Mouse (Mus musculus): ENCODE measurements around the gene Peak1.

The Peak1 gene

GRCm38 (mm10) chr9:56418738-56419239 is 922 bp upstream of the Peak1 start:
- in situ Hi-C loops (cut with MboI; ENCODE audit: low pct_unique_long_range_greater_than_20kb in 1 of 2, low sequenced_read_pairs in 2 of 2, unreplicated experiment in 1 of 2) = loop anchor here in 1 of 2 experiments (10.0 kb wide), 1 partner anchor 86 kb away; no protein-coding TSS in a partner anchor

- in situ Hi-C loops (cut with MboI; ENCODE audit: low pct_unique_long_range_greater_than_20kb in 1 of 2, low sequenced_read_pairs in 2 of 2, unreplicated experiment in 1 of 2) = loop anchor here in 1 of 2 experiments (10.0 kb wide), 1 partner anchor 87 kb away; no protein-coding TSS in a partner anchor
Measured at GRCm38 (mm10) chr9:56417415-56417947, 386 bp downstream of the Peak1 start.

DNA sequence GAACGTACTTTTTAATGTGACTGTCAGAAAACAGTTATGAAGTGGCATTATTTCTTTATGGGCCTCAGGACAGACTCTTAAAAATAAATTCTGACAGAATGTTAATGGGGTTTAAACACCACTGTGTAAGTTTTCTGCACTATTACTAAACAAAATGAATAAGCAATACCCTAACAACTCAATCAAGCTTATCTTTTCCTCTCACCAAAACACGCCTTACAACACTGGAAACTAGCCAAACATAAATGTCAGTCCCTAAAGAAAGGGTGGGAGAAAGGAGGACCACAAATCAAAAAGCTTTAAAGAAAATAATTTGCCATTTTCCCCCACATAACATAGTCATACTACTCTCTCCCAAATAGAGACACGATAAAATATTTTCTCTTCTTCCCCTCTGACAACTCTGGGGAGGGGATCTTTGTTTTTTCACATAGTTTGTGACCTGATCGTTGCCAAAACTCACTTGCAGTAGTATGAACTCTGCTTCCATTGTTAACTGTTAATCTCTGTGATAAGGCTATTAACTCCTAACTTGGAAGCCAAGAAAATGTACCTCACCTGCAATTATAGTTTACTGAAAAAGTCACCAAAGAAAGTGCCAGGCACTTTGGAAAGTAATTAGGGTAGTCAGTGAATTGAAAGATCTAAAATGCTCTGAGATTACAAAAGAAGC is 1.8 kb downstream of the Peak1 start:
- in situ Hi-C loops (cut with MboI; ENCODE audit: low pct_unique_long_range_greater_than_20kb in 1 of 2, low sequenced_read_pairs in 2 of 2, unreplicated experiment in 1 of 2) = loop anchor here in 1 of 2 experiments (10.0 kb wide), 1 partner anchor 89 kb away; no protein-coding TSS in a partner anchor

DNA sequence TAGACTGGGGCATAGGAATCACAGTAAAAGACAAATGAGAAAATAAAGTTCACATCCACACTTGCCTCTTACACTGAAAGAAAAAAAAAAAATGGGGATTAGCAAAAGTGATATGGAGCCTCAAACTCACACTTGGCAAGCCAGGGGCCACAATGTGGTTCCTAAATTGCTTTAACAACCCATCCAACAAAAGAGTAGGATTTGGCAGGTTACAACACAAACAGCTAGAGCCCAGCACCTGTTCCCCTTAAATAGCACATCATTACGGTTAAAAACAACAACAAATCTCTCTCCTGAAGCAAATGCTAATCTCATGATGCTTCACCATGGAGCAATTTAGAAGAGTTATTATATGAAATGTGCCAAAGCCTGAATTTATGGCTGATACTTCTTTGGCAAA is 2.5 kb downstream of the Peak1 start:
- in situ Hi-C loops (cut with MboI; ENCODE audit: low pct_unique_long_range_greater_than_20kb in 1 of 2, low sequenced_read_pairs in 2 of 2, unreplicated experiment in 1 of 2) = loop anchor here in 1 of 2 experiments (10.0 kb wide), 1 partner anchor 89 kb away; no protein-coding TSS in a partner anchor

DNA sequence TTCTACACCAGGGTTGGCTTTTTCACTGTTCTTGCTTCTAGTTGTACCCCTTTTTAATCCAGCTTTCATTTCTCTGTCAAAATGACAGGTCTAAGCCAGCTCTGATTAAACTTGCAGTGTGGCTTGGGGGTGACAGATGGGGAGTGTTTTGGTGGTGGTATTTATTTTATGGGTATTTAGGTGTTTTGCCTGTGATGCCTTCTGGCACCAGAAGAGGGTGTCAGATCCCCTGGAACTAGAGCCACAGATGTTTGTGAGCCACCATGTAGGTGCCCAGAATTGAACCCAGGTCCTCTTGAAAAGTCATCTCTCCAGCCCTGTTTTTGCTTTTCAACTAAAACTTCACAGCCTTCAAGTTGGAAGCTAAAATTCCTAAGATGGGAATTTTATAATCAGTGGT is 3.5 kb downstream of the Peak1 start:
- in situ Hi-C loops (cut with MboI; ENCODE audit: low pct_unique_long_range_greater_than_20kb in 1 of 2, low sequenced_read_pairs in 2 of 2, unreplicated experiment in 1 of 2) = loop anchor here in 1 of 2 experiments (10.0 kb wide), 1 partner anchor 90 kb away; no protein-coding TSS in a partner anchor

- in situ Hi-C loops (cut with MboI; ENCODE audit: low pct_unique_long_range_greater_than_20kb in 1 of 2, low sequenced_read_pairs in 2 of 2, unreplicated experiment in 1 of 2) = loop anchor here in 1 of 2 experiments (10.0 kb wide), 1 partner anchor 92 kb away; no protein-coding TSS in a partner anchor
Measured at GRCm38 (mm10) chr9:56412716-56413115, 5.2 kb downstream of the Peak1 start.

GRCm38 (mm10) chr9:56409928-56410327 is 7.9 kb downstream of the Peak1 start:
- in situ Hi-C loops (cut with MboI; ENCODE audit: low pct_unique_long_range_greater_than_20kb in 1 of 2, low sequenced_read_pairs in 2 of 2, unreplicated experiment in 1 of 2) = loop anchor here in 1 of 2 experiments (10.0 kb wide), 1 partner anchor 95 kb away; no protein-coding TSS in a partner anchor

DNA sequence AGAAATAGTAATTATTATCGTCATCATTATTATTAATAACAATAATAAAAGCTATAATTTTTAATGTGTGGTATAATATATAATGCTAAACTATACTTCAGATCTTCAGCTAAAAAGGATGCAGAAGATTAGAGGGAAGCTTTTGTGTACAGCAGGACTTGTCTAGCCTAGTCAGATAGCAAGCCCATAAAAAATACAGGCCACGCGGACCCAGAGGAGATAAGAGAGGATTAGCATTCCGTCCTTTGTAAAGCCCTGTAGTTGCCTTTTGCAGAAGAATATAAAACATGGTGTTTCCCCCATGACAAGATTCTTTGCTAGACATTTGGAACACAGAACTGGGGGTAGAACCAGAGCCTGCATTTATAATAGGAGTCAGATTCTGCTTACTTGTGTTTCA is 13.2 kb downstream of the Peak1 start:
- in situ Hi-C loops (cut with MboI; ENCODE audit: low pct_unique_long_range_greater_than_20kb in 1 of 2, low sequenced_read_pairs in 2 of 2, unreplicated experiment in 1 of 2) = no loop called here

DNA sequence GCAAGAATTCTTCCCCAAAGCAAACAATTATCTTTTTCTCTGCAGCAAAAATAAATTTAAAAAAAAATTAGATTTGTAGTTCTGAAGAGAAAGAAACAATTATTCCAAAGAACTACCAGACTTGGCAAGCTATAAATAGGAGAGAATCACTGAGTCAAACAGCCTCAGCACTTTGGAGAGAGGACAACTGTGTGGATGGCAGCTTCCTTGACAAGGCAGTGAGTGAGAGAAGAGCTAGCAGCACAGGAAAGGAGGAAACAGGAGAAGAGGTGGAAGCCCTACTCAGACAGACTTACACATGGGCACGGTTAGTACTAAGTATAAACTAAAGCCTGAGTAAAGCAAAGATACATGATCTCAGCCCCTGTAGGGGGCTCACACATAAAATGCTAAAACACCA is 21.6 kb downstream of the Peak1 start:
- in situ Hi-C loops (cut with MboI; ENCODE audit: low pct_unique_long_range_greater_than_20kb in 1 of 2, low sequenced_read_pairs in 2 of 2, unreplicated experiment in 1 of 2) = no loop called here

DNA sequence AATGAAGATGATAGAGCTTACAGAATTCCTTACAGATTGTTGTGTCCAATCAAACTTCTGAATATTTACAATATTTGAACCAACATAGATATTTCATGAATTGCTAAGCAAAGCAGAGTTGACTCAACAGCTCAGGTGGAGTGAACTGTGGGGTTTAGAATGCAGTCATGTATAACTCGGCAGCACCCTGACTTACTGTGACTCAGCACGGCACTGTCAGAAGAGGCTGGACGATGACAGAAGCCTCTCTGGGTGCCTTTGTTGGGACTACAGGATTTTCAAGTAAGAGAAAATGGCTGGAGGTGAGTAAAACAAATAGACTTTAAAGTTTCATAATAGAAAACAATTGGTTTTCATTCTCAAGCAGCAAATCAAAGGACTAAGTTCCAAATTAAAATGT is 25.0 kb downstream of the Peak1 start:
- in situ Hi-C loops (cut with MboI; ENCODE audit: low pct_unique_long_range_greater_than_20kb in 1 of 2, low sequenced_read_pairs in 2 of 2, unreplicated experiment in 1 of 2) = no loop called here

DNA sequence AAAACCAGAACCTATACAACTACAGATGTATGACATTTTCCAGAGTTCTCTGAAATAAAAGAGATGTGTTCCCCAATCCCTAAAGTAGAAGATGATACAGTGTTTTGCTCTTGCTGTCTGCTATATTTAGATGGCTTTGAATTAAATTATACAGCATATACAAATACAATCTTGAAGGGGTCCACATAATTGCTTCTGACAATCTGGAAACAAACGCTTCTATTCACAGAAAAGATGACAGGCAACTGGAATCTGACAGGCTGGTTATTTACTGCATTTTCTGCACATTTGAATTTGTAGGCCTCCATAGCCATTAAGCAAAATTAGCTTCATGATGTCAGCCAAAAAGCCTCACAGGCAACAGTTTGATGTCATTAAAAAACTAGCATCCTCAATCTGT is 35.1 kb downstream of the Peak1 start:
- in situ Hi-C loops (cut with MboI; ENCODE audit: low pct_unique_long_range_greater_than_20kb in 1 of 2, low sequenced_read_pairs in 2 of 2, unreplicated experiment in 1 of 2) = no loop called here

DNA sequence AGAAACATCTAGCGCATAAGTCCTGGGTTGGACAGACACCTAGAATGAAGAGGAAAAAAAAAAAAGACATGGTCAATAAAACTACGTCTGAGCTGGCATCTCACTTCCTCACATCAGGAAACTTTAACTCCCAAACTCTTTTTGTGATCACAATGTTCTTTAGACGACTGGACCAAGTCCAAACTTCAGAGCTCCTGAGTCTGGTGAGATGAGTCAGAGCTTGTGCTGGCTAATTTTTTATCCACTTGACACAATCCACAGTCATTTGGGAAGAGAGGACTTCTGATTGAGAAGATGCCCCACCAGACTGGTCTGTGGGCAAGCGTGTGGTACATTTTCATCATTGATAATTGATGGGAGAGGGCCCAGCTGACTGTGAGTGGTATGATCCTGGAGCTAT is 43.5 kb downstream of the Peak1 start:
- in situ Hi-C loops (cut with MboI; ENCODE audit: low pct_unique_long_range_greater_than_20kb in 1 of 2, low sequenced_read_pairs in 2 of 2, unreplicated experiment in 1 of 2) = no loop called here

- in situ Hi-C loops (cut with MboI; ENCODE audit: low pct_unique_long_range_greater_than_20kb in 1 of 2, low sequenced_read_pairs in 2 of 2, unreplicated experiment in 1 of 2) = no loop called here
Measured at GRCm38 (mm10) chr9:56370710-56371109, 47.2 kb downstream of the Peak1 start.

DNA sequence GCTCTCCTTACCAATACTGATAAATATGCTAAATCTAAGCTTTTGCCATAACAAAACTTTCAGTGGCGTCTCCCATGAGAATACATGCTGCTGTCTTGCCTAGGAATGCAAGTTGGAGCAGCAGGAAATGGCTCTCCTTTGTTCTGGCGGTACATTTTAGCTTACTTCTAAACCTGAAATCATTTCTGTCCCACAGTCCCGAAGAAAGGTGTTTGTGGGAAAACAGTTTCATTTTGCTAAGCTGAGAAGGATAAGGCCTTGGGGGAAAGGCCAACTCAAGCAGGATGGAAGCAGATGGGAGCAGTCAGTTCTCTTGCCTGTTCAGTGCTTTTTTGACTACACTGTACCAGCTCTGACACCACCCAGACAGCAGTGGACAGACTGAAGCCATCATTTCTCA is 49.1 kb downstream of the Peak1 start:
- in situ Hi-C loops (cut with MboI; ENCODE audit: low pct_unique_long_range_greater_than_20kb in 1 of 2, low sequenced_read_pairs in 2 of 2, unreplicated experiment in 1 of 2) = no loop called here

DNA sequence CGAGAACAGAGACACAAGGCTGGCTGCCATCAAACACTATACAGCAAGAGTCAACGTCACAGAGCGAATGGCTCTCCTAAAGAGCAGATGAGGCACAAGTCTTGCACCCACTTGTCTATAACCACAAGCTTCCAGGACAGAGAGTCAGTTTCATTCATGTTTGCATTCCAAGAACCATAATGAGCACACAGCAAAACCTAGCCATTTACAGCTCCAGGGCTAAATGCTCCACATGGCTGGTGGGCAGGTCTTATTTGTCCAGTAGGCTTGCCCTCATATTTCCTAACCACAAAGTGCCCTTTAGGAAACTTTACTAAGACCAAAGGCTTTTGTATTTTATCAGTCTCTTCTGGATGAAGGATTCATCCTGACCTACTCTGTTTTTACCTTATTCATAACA is 54.6 kb downstream of the Peak1 start:
- in situ Hi-C loops (cut with MboI; ENCODE audit: low pct_unique_long_range_greater_than_20kb in 1 of 2, low sequenced_read_pairs in 2 of 2, unreplicated experiment in 1 of 2) = no loop called here

DNA sequence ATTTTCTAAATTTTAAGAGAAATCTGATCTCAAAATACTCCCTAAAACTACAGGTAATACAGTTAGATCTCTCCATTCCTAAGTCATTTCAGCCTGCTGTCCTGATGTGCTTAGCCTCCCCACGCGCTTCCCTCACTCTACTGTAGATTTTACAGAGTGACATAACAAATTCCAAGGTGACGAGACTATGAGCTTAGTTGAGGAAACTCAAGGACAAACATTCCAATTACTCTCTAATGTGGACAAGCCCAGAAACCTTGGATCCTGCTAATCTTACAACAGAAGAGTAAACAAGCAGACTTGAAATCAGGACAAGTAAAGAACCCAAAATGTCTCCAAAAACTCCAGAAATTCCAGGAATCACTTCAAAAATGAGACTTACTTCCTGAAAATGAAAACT is 58.6 kb downstream of the Peak1 start:
- in situ Hi-C loops (cut with MboI; ENCODE audit: low pct_unique_long_range_greater_than_20kb in 1 of 2, low sequenced_read_pairs in 2 of 2, unreplicated experiment in 1 of 2) = no loop called here

- in situ Hi-C loops (cut with MboI; ENCODE audit: low pct_unique_long_range_greater_than_20kb in 1 of 2, low sequenced_read_pairs in 2 of 2, unreplicated experiment in 1 of 2) = no loop called here
Measured at GRCm38 (mm10) chr9:56355186-56355585, 62.7 kb downstream of the Peak1 start.

GRCm38 (mm10) chr9:56346321-56346720 is 71.5 kb downstream of the Peak1 start:
- in situ Hi-C loops (cut with MboI; ENCODE audit: low pct_unique_long_range_greater_than_20kb in 1 of 2, low sequenced_read_pairs in 2 of 2, unreplicated experiment in 1 of 2) = no loop called here

DNA sequence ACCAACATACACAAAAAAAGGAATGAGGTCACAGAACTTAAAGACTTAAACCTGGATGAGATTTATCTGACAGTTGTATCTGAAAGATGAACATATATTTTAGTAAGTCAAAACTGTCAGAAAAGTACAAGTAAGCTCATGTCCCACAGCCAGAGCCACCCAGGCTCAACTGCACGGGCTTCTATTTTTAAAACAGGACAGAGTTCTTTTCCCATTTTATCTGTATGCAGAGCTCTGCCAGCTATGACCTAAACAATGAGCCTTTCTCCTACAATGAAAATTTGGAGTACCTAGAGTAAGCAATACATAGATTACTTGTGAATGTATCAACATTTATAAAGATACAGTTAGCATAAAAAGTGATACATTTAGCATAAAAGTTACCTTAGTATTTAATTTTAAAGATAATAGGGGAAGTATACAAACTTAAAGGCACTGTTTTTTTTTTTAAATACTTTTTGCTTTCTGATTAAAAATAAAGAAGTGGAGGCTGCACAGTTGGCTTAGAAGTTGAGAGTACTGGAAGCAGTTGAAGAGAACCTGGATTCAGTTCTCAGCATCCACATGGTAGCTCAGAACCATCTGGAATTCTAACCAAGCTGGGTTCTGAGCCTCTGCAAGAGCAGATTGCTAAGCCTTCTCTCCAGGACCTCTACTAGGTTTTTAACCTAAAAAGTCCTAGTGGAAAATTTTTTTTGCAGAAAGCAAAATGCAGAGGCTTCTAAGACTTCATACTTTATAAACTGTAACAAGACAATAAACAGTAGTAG is 78.3 kb downstream of the Peak1 start:
- in situ Hi-C loops (cut with MboI; ENCODE audit: low pct_unique_long_range_greater_than_20kb in 1 of 2, low sequenced_read_pairs in 2 of 2, unreplicated experiment in 1 of 2) = no loop called here

All from mouse embryonic stem cell (cell line).